Mouse (Mus musculus): ENCODE measurements around the gene Dennd6a. TPM values are rescaled to one million over a fixed set of nuclear protein-coding genes. Genes with fewer than 3 reads are reported as not detected.
A peak's percentile ranks its signal among the peaks of the same experiment; 100 is the strongest.
"Not testable (repeated sequence)": the region's sequence is repeated elsewhere in the genome, so short reads cannot be mapped to it uniquely, and the experiment has no call there.

The Dennd6a gene
- total RNA-seq, 1 experiment from 2014 or later: 52.7 TPM

DNA sequence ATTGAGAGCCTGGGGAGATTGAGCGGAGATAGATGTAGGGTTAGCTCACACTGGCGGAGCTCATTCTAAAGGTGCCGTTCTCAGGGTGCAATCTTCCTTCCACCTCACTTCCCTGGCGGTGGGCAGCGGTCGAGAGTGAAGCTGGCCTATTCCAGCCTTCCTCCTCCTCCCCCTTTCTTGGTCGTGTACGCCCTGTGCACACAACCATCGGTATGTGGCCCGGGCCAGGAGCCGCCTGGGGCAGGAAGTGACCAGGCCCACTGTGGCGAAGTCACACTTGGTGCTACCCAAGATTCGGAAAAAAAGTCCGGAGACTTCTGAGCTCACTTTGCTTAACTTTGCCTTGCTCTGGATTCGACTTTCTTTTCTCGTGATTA, 65.0 kb downstream of the Dennd6a start:
- ATAC-seq (replicated peaks; ENCODE audit: low read depth, poor library complexity, severe bottlenecking): peak; percentile 50

GRCm38 (mm10) chr14:26639251-26639650, 65.6 kb downstream of the Dennd6a start:
- ATAC-seq (replicated peaks; ENCODE audit: low read depth, poor library complexity, severe bottlenecking): no peak

- ATAC-seq (replicated peaks; ENCODE audit: low read depth, poor library complexity, severe bottlenecking): no peak
These were observed 66.3 kb downstream of the Dennd6a start for GRCm38 (mm10) chr14:26639961-26640360.

DNA sequence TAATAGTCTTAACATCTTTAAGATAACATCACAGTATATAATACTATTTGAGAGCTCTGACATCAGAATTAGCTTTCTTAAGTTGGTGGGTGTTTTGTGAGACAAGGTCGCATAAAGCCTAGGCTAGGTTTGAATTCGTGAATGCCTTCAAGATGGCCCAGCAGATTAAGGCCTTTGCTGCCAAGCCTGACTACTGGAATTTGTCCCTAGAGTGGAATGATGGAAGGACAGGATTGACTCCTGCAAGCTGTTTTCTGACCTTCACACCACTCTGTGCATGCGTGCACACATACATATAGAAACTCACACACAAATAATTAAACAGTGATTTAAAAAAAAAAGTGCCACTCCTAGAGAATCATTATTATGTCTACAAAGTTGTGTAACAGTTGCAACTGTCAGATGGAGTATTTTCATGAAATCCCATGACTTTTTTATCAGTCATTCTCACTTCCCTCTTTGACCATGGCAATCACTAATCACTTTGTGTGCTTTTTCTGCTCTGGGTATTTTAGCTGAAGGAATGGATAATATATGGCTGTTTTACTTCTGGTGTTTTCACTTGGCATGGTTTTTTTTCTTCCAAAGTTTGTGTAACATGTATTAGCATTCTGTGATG, 69.5 kb downstream of the Dennd6a start:
- ATAC-seq (replicated peaks; ENCODE audit: low read depth, poor library complexity, severe bottlenecking): peak; percentile 16; the same call in 1 of the 2 replicates

DNA sequence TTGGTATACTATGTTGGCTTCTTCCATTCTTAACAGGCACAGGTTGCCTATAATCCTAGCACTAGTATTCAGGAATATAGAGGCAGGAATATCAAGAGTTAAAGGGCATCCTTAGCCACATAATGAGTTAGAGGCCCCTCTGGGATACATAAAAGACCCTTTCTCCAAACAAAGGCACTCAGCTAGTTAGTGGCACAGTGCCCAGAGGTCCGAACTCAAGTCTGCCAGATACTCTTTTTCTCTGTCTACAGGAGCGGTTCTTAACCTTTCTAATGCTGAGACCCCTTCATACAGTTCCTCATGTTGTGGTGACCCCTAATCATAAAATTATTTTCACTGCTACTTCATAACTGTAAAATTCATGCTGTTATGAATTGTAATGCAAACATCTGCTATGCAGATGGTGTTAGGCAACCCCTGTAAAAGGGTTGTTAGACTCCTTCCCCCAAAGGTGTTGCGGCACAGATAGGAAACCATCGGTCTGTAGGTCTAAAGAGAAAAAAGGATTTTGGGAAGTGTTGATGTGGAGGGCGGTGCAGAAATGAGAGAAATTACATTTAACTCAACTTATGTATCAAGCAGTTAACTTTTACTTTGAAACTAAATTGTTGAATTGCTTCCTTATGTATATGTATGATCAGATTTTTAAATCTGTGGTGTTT, 72.5 kb downstream of the Dennd6a start:
- ATAC-seq (replicated peaks; ENCODE audit: low read depth, poor library complexity, severe bottlenecking): no peak

GRCm38 (mm10) chr14:26647811-26648210, 74.2 kb downstream of the Dennd6a start:
- no peak for ATAC-seq (replicated peaks; ENCODE audit: low read depth, poor library complexity, severe bottlenecking)

- peak; percentile 65 for ATAC-seq (replicated peaks; ENCODE audit: low read depth, poor library complexity, severe bottlenecking)
These were observed 78.2 kb downstream of the Dennd6a start for GRCm38 (mm10) chr14:26651901-26652300.

DNA sequence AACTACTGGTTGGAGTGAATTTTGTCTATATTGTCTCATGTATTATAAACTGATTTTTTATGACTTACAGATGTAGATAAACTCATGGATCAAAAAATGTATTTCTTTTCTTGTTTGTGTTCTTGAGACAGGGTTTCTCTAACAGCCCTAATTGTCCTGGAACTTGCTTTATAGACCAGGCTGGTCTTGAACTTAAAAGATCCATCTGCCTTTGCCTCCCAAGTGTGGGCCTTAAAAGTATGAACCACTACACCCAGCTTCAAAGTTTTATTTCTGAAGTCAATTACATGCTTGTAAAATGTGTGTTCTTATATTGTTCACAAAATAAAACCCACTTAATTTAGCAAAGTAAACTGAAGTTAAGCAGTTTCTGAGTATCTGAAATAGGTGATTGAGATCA, 84.5 kb downstream of the Dennd6a start:
- ATAC-seq (replicated peaks; ENCODE audit: low read depth, poor library complexity, severe bottlenecking): no peak

DNA sequence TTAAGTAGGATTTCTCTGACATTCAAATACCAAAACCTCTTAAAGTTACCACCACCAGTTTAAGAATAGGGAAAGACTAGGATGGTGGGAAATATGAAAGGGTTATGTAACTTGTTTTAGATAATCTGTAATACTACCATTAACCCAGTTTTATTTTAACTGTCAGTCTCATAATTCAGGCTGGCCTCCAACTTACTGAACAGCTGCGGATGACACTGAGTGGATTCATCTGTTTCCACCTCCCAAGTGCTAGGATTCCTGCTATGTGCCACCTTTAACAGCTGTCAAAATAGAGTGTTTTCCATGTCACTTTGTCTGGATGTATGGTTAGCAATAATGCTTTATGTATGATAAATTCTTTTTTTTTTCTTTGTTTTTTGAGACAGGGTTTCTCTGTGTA, 86.6 kb downstream of the Dennd6a start:
- ATAC-seq (replicated peaks; ENCODE audit: low read depth, poor library complexity, severe bottlenecking): no peak

- no peak for ATAC-seq (replicated peaks; ENCODE audit: low read depth, poor library complexity, severe bottlenecking)
These were observed 88.4 kb downstream of the Dennd6a start for GRCm38 (mm10) chr14:26662016-26662415.

GRCm38 (mm10) chr14:26662488-26662887, 88.8 kb downstream of the Dennd6a start:
- ATAC-seq (replicated peaks; ENCODE audit: low read depth, poor library complexity, severe bottlenecking): no peak

DNA sequence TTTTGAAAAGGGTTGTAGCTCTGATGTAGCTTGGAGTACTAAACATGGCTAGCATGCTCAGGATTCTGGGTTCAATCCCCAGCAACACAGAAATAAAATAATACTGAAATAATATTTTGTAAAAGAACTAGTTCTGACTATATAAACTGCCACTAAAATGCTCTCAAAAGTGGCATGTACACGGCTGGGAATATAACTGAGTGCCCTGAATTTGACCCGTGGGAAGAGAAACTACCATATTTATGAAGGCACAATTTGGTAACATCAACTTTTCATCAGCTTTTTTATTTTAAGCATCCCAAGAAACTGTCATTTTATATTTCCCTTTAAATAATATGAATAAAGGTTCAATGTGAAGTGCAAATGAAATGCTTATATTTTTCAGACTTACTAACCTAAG, 90.2 kb downstream of the Dennd6a start:
- no peak for ATAC-seq (replicated peaks; ENCODE audit: low read depth, poor library complexity, severe bottlenecking)

DNA sequence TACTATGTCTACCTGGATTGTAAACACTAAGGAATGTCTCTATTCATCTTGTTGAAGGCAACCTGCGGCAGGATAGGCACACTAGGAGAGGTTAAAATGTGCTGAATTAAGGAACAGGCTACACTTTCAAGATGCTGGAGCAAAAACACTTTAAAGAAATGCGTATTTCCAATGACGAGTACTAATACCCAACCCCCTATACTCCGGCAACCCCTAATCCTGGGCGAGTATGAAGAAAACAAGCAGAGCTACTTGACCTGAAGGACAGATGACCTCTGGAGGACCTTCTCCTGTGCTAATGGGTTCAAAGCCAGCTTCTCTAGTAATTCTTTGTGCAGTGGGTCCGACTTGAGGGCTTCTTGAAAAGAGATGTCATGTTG, 94.3 kb downstream of the Dennd6a start:
- no peak for ATAC-seq (replicated peaks; ENCODE audit: low read depth, poor library complexity, severe bottlenecking)

GRCm38 (mm10) chr14:26668371-26669291, 95.0 kb downstream of the Dennd6a start:
- ATAC-seq (replicated peaks; ENCODE audit: low read depth, poor library complexity, severe bottlenecking): peak; percentile 27

GRCm38 (mm10) chr14:26669292-26670073, 95.8 kb downstream of the Dennd6a start, which contains the start of gene Pde12:
Gene Pde12, minus strand, starts transcription at chr14:26669883.
- peak; percentile 82 for ATAC-seq (replicated peaks; ENCODE audit: low read depth, poor library complexity, severe bottlenecking)

- no peak for ATAC-seq (replicated peaks; ENCODE audit: low read depth, poor library complexity, severe bottlenecking)
These were observed 97.3 kb downstream of the Dennd6a start for GRCm38 (mm10) chr14:26670964-26671363.

DNA sequence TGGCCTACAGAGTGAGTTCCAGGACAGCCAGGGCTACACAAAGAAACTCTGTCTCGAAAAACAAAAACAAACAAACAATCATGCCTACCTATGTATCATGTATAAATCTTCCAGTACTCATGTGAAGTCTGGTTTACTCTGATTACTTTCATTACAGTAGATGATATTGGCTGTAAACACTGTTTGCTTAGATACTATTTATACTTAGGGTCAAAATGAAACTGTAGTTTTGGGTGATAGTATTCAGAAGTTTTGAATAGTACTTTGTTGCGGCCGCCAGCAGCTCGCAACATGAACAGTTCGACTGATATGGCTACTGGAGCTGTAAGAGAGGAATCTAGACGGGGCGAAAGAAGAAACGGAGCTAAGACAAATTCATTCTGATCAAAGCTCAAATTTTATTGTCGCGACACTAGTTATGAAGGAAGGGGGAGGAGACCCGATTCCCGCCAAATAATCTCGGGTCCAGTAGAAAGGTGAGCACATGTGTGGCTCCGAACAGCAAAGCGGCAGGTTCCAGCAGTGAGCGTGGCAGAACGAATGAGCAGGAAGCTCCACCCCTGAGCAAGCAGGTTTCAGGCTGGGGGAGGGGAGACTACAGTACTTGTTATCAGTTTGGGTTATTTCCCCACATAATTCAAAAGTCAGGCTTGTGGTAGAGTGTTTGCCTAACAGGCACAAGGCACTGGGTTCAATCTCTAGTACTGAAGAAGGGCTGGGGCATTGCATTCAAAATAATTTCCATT, 98.4 kb downstream of the Dennd6a start:
- not testable (repeated sequence) for ATAC-seq (replicated peaks; ENCODE audit: low read depth, poor library complexity, severe bottlenecking)

DNA sequence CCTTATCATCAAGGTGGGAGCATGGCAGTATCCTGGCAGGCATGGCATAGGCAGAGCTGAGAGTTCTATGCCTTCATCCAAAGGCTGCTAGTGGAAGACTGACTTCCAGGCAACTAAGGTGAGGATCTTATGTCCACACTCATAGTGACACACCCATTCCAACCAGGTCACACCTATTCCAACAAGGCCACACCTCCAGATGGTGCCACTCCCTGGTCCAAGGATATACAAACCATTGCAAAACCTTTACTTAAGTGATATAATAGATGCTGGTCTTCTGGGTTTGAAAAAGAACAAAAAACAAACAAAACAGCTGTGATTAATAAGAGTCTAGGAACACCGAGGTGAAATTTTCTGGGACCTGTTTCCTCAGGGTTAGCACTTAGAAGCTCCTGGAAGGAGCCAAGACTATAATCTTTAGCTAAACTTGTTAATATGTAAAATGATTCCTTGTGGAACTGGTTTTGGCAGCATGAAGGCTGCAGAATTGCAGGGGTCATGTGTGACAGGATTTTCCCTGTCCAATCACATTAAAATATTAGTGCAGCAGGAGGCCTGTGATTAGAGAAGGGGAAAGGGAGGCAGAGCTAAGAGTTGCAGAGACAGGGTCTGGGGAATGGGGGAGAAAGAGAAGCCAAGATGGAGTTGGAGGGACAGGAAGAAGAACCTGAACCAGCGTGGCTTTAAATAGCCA, 101.0 kb downstream of the Dennd6a start:
- not testable (repeated sequence) for ATAC-seq (replicated peaks; ENCODE audit: low read depth, poor library complexity, severe bottlenecking)

GRCm38 (mm10) chr14:26675371-26675770, 101.7 kb downstream of the Dennd6a start:
- peak; percentile 60 for ATAC-seq (replicated peaks; ENCODE audit: low read depth, poor library complexity, severe bottlenecking)
